Mouse (Mus musculus) retina, postnatal 7 days (tissue): ENCODE measurements at regions not wholly inside any gene's neighbourhood (a gene's known extent, or its start where the extent isn't known, plus 50 kb on each side); places are given as distances from the start of the nearest gene placed in this dataset.
A peak's percentile ranks its signal among the peaks of the same experiment; 100 is the strongest.
"Not testable (repeated sequence)": the region's sequence is repeated elsewhere in the genome, so short reads cannot be mapped to it uniquely, and the experiment has no call there.

ENCODE experiments used
- DNase-seq: peaks from one replicate; pipeline ENCODE4 v3.0.0-alpha.2; 2012; ENCODE audit warnings: low read depth, low spot score

- no peak for DNase-seq
These were observed 100.6 kb downstream of the Vmn2r79 start for GRCm38 (mm10) chr7:87096500-87096899.

DNA sequence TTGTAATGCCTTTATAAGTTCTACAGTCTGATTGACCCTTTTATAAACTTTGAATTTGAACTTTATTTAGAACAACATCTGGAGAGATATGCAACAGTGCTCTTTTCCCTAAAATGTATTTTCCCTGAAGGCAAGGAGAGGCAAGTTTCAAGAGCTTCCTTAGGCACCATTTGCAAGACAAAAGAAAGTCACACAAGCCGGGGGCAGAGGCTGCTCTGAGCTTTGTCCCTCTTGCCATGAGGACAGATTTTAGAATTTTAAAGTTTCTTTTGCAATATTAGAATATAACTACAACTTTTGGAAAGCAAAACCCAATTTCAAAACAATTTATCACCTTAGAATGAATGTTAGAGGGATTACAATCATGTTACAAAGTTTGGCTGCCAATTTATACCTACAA, 103.7 kb downstream of the Vmn2r79 start:
- not testable (repeated sequence) for DNase-seq

DNA sequence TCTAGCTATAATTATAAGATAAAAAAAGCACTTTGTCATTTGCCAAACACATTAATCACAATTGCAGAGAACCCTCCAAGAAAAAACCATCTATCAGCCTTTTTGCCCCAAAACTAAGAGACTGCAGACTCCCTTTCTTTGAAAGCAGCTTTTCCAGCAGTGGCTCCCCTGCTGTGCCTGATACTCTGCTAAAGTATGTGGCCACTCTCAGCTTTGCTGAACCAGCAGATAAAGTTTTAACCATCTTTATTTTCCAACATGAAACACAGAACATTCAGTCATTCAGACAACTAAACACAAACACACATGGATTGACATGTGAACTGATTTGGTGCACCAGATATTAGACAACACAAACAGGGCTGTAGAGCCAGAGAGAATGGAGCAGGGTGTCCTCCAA, 104.5 kb downstream of the Vmn2r79 start:
- not testable (repeated sequence) for DNase-seq

- not testable (repeated sequence) for DNase-seq
These were observed 105.4 kb downstream of the Vmn2r79 start for GRCm38 (mm10) chr7:87101281-87101680.

DNA sequence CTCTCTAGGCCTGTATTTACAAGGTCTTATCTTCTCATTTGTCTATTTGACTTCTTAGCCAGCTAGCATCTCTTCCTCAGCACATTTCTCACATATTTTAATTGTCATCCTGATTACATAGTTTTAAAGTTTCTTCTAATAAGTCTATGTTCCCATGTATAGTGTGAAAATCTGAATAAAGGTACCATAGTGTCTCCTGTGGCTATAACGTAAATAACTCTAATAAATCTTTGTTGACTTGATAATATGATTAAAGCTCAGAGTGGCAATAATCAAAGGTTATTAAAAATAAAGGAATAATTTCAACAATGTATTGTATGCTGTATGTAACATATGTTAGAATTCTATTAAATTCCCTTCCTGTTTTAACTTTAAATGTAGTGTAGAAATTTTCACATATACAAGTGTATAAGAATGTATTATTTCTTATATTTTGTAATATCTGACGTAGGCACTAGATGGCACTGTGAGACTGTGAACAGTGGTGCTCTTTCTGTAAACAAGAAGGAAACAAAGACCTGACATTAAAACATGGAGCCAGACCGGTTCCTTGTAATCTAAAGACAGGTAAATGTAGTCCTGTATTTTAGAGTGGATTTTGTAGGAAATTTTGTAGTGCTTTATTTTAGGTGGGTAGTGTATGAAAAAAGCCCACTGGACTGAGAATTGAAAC, 114.5 kb downstream of the Vmn2r79 start:
- DNase-seq = peak; percentile 40

GRCm38 (mm10) chr7:87110985-87111372, 115.1 kb downstream of the Vmn2r79 start:
- no peak for DNase-seq

DNA sequence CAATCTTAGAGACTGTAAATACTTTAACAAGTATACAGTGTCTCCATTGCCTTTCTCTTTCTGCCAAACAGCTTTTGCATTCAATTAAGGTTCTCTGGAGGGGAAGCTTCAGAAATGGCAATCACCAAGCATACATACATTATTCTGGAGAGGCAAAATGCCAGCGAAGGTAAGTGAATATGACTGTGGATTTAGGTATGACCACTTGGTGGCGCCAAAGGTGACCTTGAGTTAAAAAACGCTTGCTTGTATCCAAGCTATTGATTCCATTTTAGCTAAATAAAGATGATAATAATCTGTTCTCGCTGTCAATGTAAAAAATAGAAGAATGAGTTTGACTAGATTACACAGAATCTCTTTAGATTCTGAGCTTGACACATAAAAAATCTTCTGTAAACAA, 117.7 kb downstream of the Vmn2r79 start:
- peak; percentile 21 for DNase-seq

DNA sequence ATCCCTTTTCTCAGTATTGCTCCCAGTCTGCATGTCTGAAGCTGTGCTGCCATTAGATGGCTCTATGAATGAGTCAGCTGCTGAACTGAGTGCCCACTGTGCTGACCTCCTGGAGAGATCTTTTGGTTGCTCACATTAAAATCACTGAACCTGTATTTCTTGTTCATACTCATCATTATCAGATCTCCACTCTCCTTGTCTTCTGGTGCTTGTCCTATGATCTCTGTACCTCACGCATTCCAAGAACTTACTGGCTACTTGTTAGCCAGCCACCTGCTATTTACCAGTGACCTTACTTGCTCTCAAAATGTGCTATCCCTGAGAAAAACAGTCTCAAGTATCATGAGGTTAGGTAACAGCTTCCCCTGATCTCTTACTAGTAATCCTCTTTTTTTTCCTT, 123.4 kb upstream of the Nox4 start:
- DNase-seq = no peak

DNA sequence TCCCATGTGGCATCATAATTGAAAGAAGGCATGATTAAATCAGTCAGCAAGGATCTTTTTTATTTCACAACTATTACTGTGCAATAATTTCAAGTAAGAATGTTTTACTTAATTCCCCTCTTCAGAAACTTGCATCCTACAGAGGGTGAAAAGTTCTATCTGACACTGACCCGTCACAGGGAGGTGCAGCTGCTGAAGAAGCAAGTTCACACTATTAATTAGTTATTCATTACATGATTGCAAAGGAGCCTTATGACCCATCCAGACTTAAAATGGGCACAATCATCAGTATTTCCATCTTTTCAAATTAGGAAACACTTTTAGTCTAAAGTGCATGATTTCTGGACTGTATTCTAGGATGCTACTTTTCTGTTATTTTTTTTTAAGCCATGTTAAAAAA, 100.0 kb upstream of the Nox4 start:
- no peak for DNase-seq

GRCm38 (mm10) chr7:87147703-87148102, 98.2 kb upstream of the Nox4 start:
- no peak for DNase-seq

- peak; percentile 3 for DNase-seq
These were observed 97.2 kb upstream of the Nox4 start for GRCm38 (mm10) chr7:87148681-87149080.

- no peak for DNase-seq
These were observed 94.9 kb upstream of the Nox4 start for GRCm38 (mm10) chr7:87150991-87151390.

- DNase-seq = no peak
These were observed 59.3 kb upstream of the Nox4 start for GRCm38 (mm10) chr7:87186443-87187153.

DNA sequence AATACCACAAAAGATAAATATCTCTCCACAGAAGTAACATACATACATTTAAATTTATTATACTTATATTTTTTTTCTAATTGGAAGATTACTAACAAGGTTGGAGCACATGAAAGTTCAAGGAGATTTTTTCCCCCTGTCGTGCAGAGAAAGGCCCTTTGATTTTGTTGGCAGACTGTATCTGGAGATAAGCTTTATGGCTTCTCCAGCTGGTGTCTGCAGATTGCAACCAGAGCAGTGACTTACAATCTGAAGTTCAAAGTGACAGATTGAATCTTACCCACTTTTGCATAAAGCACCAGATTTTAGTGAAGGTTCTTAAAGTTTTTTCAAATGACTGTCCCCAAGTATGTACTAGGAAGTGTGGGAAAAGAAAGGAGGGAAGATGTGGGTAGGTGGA, 50.2 kb upstream of the Nox4 start:
- DNase-seq = no peak
